Mouse (Mus musculus) right cerebral cortex, postnatal 14 days (tissue): ENCODE results near the gene Stard3.

ENCODE experiments used
- DNase-seq: peaks from one replicate; pipeline ENCODE4 v3.0.0; 2022

Stard3 gene

DNA sequence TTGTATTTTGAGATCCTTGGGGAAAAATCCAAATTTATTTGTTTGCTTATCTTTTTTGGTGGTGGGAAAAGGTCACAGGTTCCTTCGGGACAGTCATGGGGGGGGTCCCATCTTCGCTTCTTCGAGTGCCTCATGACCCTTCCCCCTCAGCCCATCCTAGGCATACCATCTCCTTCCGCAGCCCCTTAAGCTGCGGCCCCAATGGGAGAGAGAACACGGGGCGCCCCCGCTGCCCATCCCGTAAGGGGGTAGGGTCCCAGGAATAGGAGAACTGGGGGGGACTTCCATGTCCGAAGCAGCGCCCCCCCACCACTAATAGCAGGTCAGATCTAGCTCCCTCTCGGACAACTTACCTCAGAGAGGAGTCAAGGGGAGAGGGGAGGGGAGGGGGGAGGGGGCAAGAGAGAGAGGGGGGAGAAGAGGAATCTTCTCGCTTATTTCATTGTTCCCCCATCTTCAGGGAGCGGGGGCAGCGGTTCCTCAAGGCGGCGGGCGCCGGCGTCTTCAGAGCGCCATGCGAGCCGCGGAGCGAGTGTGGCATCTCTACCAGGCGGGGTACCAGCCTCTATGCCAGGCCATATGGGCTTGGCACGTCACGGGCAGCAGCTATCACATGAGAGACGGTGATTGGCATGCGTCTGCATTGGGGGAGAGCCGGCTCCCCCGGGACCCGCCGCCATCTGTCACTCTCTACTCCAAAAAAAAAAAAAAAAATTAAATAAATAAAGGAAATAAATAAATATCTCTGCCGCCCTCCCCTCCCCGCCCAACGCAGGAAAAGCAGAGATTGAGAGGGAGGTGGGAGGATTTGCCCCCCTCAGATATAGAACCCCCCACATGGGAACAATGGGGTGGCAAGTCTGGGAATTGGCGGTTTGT lies 28.8 kb upstream of the Stard3 start, which contains the start of gene Neurod2:
Gene Neurod2, minus strand, starts transcription at position 568 of the 879 bp plus-strand sequence.
- DNase-seq: peak; percentile 79

GRCm38 (mm10) chr11:98329960-98330744 lies 28.0 kb upstream of the Stard3 start:
- peak; percentile 40 for DNase-seq

- DNase-seq: no peak
Observed at GRCm38 (mm10) chr11:98330745-98331204, 27.4 kb upstream of the Stard3 start.

DNA sequence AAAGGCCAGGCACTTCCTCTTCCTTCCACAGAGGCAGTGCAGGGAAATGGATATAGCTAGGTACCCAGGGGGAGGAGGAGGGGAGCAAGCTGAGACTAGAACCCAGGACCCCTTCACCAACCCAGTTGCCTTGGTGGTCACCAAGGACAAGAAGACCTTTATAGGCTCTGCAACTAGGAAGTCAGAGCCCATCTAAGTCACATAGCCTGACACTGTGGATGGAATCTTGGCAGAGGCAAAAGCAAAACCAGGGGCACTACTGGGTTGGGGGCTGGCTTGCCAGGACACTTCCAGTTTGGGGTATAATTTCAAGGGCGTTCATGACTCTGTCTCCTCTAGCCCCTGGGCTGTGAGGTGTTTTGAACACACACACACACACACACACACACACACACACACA lies 26.8 kb upstream of the Stard3 start:
- no peak for DNase-seq

DNA sequence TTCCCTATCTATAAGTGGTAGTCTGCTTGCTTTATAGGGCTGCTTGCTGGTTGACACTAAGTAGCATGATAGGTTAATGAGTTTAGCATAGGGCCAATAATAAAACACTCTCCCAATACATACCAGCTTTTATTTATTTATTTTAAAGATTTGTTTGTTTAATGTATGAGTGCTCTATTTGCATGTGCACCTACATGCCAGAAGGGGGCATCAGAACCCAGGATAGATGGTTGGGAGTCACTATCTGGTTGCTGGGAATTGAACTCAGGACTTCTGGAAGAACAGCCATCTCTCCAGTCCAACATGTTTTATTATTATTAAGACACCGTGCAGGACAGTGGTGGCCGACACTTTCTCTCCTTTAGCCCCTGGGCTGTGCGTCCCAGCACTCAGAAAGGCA lies 26.0 kb upstream of the Stard3 start:
- no peak for DNase-seq

- DNase-seq: peak; percentile 4
Observed at GRCm38 (mm10) chr11:98332841-98333240, 25.3 kb upstream of the Stard3 start.

- peak; percentile 19 for DNase-seq
Observed at GRCm38 (mm10) chr11:98333263-98333696, 24.9 kb upstream of the Stard3 start.

DNA sequence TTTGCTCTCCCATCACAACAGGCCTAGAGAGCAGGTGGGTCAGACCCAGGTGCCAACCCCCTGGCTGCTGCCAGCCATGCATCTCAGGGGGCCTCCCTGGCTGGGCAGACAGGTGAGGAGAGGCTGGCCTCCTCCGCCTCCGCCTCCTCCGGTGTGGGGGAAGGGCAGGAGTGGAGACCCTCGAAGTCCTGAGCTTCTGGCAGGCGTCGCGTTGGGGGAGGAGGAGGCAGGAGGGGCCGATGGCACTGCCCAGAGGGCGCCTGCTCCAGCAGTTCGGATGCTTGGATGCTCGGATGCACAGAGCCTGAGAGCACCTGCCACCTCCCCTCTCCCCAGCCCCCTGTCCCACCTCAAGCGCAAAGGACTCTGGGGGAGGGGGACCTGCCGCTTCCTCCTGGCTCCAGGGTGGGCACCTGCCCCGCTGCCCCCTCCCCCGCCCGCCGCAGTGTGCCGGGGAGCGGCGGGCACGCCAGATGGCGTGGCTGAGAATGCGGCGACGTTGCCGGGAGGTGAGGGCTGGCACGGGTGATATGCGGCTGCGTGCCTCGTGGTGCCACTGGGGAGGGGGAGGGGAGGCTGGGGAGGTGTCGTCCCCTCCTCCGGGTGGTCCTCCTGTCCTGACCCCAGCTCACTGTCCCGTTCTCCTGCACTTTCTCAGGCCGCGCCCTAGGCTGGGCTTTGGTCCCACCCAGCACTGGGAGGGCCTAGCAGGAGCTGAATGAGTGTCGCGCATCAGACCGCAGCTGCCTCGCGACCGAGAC lies 24.0 kb upstream of the Stard3 start:
- peak; percentile 52 for DNase-seq

GRCm38 (mm10) chr11:98335250-98335649 lies 22.9 kb upstream of the Stard3 start:
- DNase-seq: no peak

GRCm38 (mm10) chr11:98336245-98337107 lies 21.7 kb upstream of the Stard3 start:
- no peak for DNase-seq

DNA sequence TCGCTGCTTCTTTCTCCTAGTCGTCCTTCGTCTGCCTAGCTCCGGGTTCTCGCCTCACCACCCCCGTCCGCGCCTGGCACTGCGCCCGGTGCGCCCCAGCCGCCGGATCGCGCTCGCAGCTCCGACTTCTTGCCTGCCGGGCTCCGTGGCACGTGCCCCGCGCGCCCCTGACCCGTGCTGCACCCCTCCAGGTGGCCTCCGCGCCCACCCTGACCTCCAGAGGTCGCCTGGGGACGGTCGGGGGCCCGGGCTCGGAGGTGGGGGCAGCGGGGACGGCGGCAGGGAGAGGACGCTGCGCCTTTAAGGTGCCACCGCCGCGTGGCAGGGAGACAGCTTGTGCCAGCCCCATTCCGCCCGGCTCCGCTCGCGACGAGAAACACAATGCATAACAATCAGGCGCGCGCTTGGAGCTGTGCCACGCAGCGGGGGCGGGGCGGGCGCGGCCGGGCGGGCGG lies 19.6 kb upstream of the Stard3 start:
- DNase-seq: peak; percentile 82

DNA sequence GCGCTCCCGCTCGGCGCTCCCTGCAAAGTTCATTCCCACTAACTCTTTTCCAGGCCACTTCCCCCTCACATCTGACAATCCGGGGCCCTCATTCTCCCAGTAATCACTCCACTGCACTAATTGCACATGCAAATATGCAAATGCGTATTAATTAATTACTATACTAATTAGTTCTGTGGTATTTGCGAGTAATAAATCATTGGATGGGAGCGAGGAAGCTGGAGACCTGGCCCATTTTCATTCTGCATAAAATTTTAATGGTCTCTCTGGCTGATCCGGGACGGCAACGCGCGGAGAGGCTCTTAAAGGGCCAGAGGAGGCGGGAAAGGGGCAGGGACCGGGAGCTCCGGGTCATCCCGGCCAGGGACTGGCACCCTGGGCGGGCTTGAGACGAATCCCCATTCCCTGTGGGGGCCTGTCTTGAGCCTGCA lies 19.1 kb upstream of the Stard3 start:
- no peak for DNase-seq

DNA sequence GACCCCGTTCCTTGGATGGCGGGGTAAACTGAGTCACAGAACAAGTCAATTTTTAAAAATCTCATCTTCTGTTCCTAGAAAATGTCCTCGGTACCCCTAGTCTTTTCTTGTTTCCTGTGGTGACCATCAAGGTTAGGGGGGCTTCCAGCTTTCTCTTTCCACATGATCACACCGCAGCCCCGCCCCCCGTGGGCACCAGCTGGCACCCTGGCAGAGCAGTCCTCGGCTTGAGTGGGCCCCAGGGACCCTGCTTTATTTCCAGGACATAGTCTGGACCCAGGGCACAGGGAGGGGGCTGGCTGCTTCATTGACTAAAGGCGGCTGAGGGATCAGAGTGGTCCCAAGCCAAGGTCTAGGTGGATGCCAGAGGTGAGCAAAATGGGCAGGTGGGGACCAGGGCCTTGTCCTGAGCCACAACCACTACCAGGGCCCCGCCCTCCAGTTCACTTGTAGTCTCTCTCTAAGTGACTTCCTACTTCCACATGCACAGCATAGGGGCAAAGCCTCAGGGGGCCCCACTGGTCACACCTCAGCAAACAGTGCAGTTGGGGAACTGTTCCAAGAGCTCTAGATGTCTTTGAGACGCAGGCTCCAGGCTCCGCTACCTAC lies 18.4 kb upstream of the Stard3 start:
- DNase-seq: no peak

GRCm38 (mm10) chr11:98340597-98340996 lies 17.6 kb upstream of the Stard3 start:
- DNase-seq: no peak

- DNase-seq: no peak
Observed at GRCm38 (mm10) chr11:98341174-98341573, 17.0 kb upstream of the Stard3 start.

DNA sequence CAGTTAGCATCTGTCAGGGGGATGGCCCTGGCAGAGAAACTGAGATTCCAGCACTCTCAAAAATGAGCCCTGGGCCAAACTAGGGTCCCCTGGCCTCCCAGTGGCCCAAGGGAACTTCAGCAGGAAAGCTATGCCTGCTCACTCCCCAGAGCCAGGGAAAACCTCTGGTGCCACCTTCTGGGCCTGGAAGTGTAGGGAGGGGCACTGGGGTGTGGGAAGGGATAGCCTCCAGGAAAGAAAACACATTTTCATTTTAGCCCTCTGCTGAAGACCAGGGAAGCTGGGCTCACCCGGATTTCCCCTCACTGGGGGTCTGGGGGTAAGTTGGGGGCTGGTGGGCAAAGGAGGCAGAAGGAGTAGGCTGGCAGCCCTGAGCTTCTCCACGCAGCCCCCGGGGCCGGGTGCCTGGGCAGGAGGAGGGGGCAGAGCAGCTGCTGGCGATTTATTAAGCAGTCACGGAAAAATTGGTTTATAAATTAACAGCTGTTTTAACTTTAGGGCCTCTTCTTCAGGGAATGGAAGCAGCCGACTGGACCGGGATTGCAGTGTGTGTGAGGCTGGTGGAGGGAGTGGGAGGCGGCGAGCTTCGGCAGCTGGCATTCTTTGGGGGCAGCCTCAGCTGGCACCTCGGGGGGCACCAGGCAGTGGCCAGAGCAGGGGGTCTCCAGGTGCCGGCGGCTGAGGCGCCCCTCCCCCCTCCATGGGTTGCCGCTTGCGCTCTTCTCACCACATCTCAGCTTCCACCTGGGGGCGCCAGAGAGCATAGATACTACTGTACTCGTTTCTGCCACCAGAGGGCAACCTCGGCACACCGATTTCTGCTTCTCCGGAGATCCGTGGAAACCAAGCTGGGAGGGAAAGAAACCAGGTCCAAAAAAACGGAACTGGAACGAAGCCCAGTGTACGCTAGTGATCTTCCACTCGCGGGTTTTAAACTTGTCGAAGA lies 15.9 kb upstream of the Stard3 start:
- DNase-seq: peak; percentile 96

- peak; percentile 83 for DNase-seq
Observed at GRCm38 (mm10) chr11:98345253-98345652, 12.9 kb upstream of the Stard3 start.

GRCm38 (mm10) chr11:98346168-98346567 lies 12.0 kb upstream of the Stard3 start:
- DNase-seq: no peak

GRCm38 (mm10) chr11:98347385-98348082 lies 10.6 kb upstream of the Stard3 start:
- DNase-seq: no peak
